Mouse (Mus musculus) myocyte (in vitro differentiated cells): ENCODE measurements around the gene Rc3h1. TPM values are rescaled to one million over a fixed set of nuclear protein-coding genes. Genes with fewer than 3 reads are reported as not detected.

Source experiments
- H3K27me3 ChIP-seq: one replicate; pipeline ENCODE4 v1.6.1; 2011; ENCODE audit not compliant: control insufficient read depth, insufficient read depth, insufficient read length
- H3K36me3 ChIP-seq: one replicate; pipeline ENCODE4 v1.6.1; 2011; ENCODE audit not compliant: control insufficient read depth, insufficient read depth
- H3K4me2 ChIP-seq: one replicate; pipeline ENCODE4 v1.6.1; 2011; ENCODE audit warnings: low read depth, control low read depth
- H3K4me3 ChIP-seq: one replicate; pipeline ENCODE4 v1.5.1; 2011; ENCODE audit warnings: mild to moderate bottlenecking, control low read depth, moderate library complexity
- H3K79me2 ChIP-seq: one replicate; pipeline ENCODE4 v1.6.1; 2011; ENCODE audit not compliant: control insufficient read depth, insufficient read depth
- H3ac ChIP-seq: one replicate; pipeline ENCODE4 v1.6.1; 2011; ENCODE audit not compliant: control insufficient read depth, insufficient read length
- CEBPB ChIP-seq: IDR thresholded peaks from 2 replicates; pipeline ENCODE4 v1.6.1; 2011; ENCODE audit warnings: mild to moderate bottlenecking, moderate library complexity; ENCODE audit not compliant: poor library complexity, insufficient read depth, severe bottlenecking
- E2F4 ChIP-seq: IDR thresholded peaks from one replicate; pipeline ENCODE4 v1.6.1; 2011; ENCODE audit warnings: mild to moderate bottlenecking, control low read depth, moderate library complexity; ENCODE audit not compliant: insufficient read depth
- MAX ChIP-seq: IDR thresholded peaks from one replicate; pipeline ENCODE4 v1.6.1; 2011; ENCODE audit warnings: low read depth, mild to moderate bottlenecking, control low read depth
- MYOD1 ChIP-seq, 3 experiments: IDR thresholded peaks; one replicate each; pipeline ENCODE4 v1.6.1; 2011; ENCODE audit warnings: control low read depth in 2 of 3, low read depth in 2 of 3, mild to moderate bottlenecking in 2 of 3, moderate library complexity in 1 of 3; ENCODE audit not compliant: insufficient read length in 2 of 3, control insufficient read depth in 1 of 3
- MYOG ChIP-seq, 3 experiments: IDR thresholded peaks; one replicate each; pipeline ENCODE4 v1.6.1; 2011; ENCODE audit warnings: control low read depth in 2 of 3, low read depth in 2 of 3, mild to moderate bottlenecking in 2 of 3; ENCODE audit not compliant: insufficient read length in 2 of 3, control insufficient read depth in 1 of 3, insufficient read depth in 1 of 3
- POLR2A ChIP-seq: IDR thresholded peaks from one replicate; pipeline ENCODE4 v1.6.1; 2011; ENCODE audit warnings: low read depth, mild to moderate bottlenecking, control low read depth, moderate library complexity; ENCODE audit not compliant: insufficient read length
- POLR2AphosphoS2 ChIP-seq: IDR thresholded peaks from one replicate; pipeline ENCODE4 v1.6.1; 2011; ENCODE audit warnings: low read depth, control low read depth; ENCODE audit not compliant: insufficient read length
- REST ChIP-seq: IDR thresholded peaks from one replicate; pipeline ENCODE4 v1.6.1; 2011; ENCODE audit warnings: mild to moderate bottlenecking, control low read depth, moderate library complexity; ENCODE audit not compliant: insufficient read depth, insufficient read length
- SRF ChIP-seq: IDR thresholded peaks from one replicate; pipeline ENCODE4 v1.6.1; 2011; ENCODE audit warnings: low read depth; ENCODE audit not compliant: control insufficient read depth, insufficient read length
- TCF12 ChIP-seq: IDR thresholded peaks from one replicate; pipeline ENCODE4 v1.6.1; 2011; ENCODE audit warnings: mild to moderate bottlenecking, control low read depth; ENCODE audit not compliant: poor library complexity, insufficient read depth, severe bottlenecking
- TCF3 ChIP-seq: IDR thresholded peaks from one replicate; pipeline ENCODE4 v1.6.1; 2011; ENCODE audit warnings: low read depth, control low read depth; ENCODE audit not compliant: insufficient read length
- USF1 ChIP-seq: IDR thresholded peaks from one replicate; pipeline ENCODE4 v1.6.1; 2011; ENCODE audit warnings: low read depth, mild to moderate bottlenecking, control low read depth, moderate library complexity
- polyA plus RNA-seq: library from polyadenylated mRNA; unstranded; fragments of >200 nt; fragmentation: generic; extraction: Trizol; gene quantifications from one replicate; pipeline ENCODE4 v1.2.1, GENCODE M21; 2012; ENCODE audit warnings: missing spikeins

Rc3h1 gene
- polyA plus RNA-seq, 1 experiment: 2.8 TPM

- Histone ChIP-seq H3K79me2 (peaks cover 50% of the 10 kb centered on the region), H3K27me3 (no peaks in the 10 kb centered on the region), H3ac (peak overlapping the region; percentile 86), H3K4me3 (peak overlapping the region; percentile 79), H3K36me3 (no peaks in the 10 kb centered on the region), H3K4me2 (peak overlapping the region; percentile 94)
- TF ChIP-seq MYOD1 (IDR thresholded peaks at IDR 0.05; ENCODE audit: control insufficient read depth in 1 of 3, insufficient read length in 2 of 3, low read depth in 2 of 3) (no peak), MAX (no peak)
These were observed 602 bp downstream of the Rc3h1 start for GRCm38 (mm10) chr1:160906558-160907481.

GRCm38 (mm10) chr1:160910176-160910575 is 4.0 kb downstream of the Rc3h1 start:
- no peaks in the 10 kb centered on the region for H3K36me3 ChIP-seq
- TF ChIP-seq REST: no peak
- TF ChIP-seq TCF12: no peak
- no peak for TF ChIP-seq TCF3
- no peak for TF ChIP-seq POLR2A
- TF ChIP-seq SRF: no peak
- no peak for TF ChIP-seq E2F4
- no peak for TF ChIP-seq CEBPB
- no peak for TF ChIP-seq USF1
- no peak for TF ChIP-seq POLR2AphosphoS2
- TF ChIP-seq MAX: no peak
- no peak for TF ChIP-seq MYOG (IDR thresholded peaks at IDR 0.05; ENCODE audit: control insufficient read depth in 1 of 3, insufficient read depth in 1 of 3, insufficient read length in 2 of 3, low read depth in 2 of 3)
- TF ChIP-seq MYOD1 (IDR thresholded peaks at IDR 0.05; ENCODE audit: control insufficient read depth in 1 of 3, insufficient read length in 2 of 3, low read depth in 2 of 3): no peak
- H3K27me3 ChIP-seq: no peaks in the 10 kb centered on the region
- H3ac ChIP-seq: no peak overlapping the region
- peaks cover 82% of the 10 kb centered on the region for H3K79me2 ChIP-seq
- no peak overlapping the region for H3K4me2 ChIP-seq
- H3K4me3 ChIP-seq: no peak overlapping the region

GRCm38 (mm10) chr1:160910812-160911211 is 4.6 kb downstream of the Rc3h1 start:
- H3K27me3 ChIP-seq: no peaks in the 10 kb centered on the region
- no peak overlapping the region for H3K4me3 ChIP-seq
- TF ChIP-seq SRF (no peak), POLR2A (no peak), TCF3 (no peak), MAX (no peak), POLR2AphosphoS2 (no peak), MYOG (IDR thresholded peaks at IDR 0.05; ENCODE audit: control insufficient read depth in 1 of 3, insufficient read depth in 1 of 3, insufficient read length in 2 of 3, low read depth in 2 of 3) (no peak), CEBPB (no peak), TCF12 (no peak), E2F4 (no peak), USF1 (no peak), REST (no peak), MYOD1 (IDR thresholded peaks at IDR 0.05; ENCODE audit: control insufficient read depth in 1 of 3, insufficient read length in 2 of 3, low read depth in 2 of 3) (no peak)
- H3K36me3 ChIP-seq: no peaks in the 10 kb centered on the region
- H3K4me2 ChIP-seq: no peak overlapping the region
- no peak overlapping the region for H3ac ChIP-seq
- peaks cover 89% of the 10 kb centered on the region for H3K79me2 ChIP-seq

GRCm38 (mm10) chr1:160919383-160919782 is 13.2 kb downstream of the Rc3h1 start:
- Histone ChIP-seq H3K36me3 (no peaks in the 10 kb centered on the region), H3K4me2 (no peak overlapping the region), H3K79me2 (peaks cover 97% of the 10 kb centered on the region), H3K4me3 (no peak overlapping the region), H3ac (no peak overlapping the region), H3K27me3 (no peaks in the 10 kb centered on the region)
- no peak for TF ChIP-seq REST
- TF ChIP-seq POLR2AphosphoS2: no peak
- TF ChIP-seq SRF: no peak
- TF ChIP-seq TCF12: no peak
- TF ChIP-seq TCF3: no peak
- TF ChIP-seq MYOD1 (IDR thresholded peaks at IDR 0.05; ENCODE audit: control insufficient read depth in 1 of 3, insufficient read length in 2 of 3, low read depth in 2 of 3): no peak
- no peak for TF ChIP-seq MYOG (IDR thresholded peaks at IDR 0.05; ENCODE audit: control insufficient read depth in 1 of 3, insufficient read depth in 1 of 3, insufficient read length in 2 of 3, low read depth in 2 of 3)
- TF ChIP-seq E2F4: no peak
- no peak for TF ChIP-seq MAX
- no peak for TF ChIP-seq USF1
- no peak for TF ChIP-seq POLR2A
- no peak for TF ChIP-seq CEBPB

GRCm38 (mm10) chr1:160921938-160922337 is 15.7 kb downstream of the Rc3h1 start:
- Histone ChIP-seq H3K4me2 (no peak overlapping the region), H3K36me3 (no peaks in the 10 kb centered on the region), H3K4me3 (no peak overlapping the region), H3ac (no peak overlapping the region), H3K79me2 (peaks cover 98% of the 10 kb centered on the region), H3K27me3 (no peaks in the 10 kb centered on the region)
- TF ChIP-seq POLR2AphosphoS2 (no peak), SRF (no peak), POLR2A (no peak)
